Mouse (Mus musculus) C2C12 (cell line): ENCODE measurements around the gene Ptprt. TPM values are rescaled to one million over a fixed set of nuclear protein-coding genes. Genes with fewer than 3 reads are reported as not detected.

Experiments used
- H3K27me3 ChIP-seq: one replicate; pipeline ENCODE4 v1.6.1; 2011; ENCODE audit not compliant: control insufficient read depth, insufficient read depth, insufficient read length
- H3K36me3 ChIP-seq: one replicate; pipeline ENCODE4 v1.6.1; 2011; ENCODE audit not compliant: control insufficient read depth, insufficient read depth
- H3K4me3 ChIP-seq: one replicate; pipeline ENCODE4 v1.5.1; 2011; ENCODE audit warnings: mild to moderate bottlenecking, control low read depth; ENCODE audit not compliant: poor library complexity, insufficient read depth, severe bottlenecking
- H3K79me2 ChIP-seq: one replicate; pipeline ENCODE4 v1.6.1; 2011; ENCODE audit not compliant: control insufficient read depth, insufficient read depth
- H3K79me3 ChIP-seq: one replicate; pipeline ENCODE4 v1.6.1; 2011; ENCODE audit warnings: low read depth, control low read depth
- H3ac ChIP-seq: one replicate; pipeline ENCODE3; 2011; ENCODE audit warnings: low read depth; ENCODE audit not compliant: control insufficient read depth, insufficient read length
- CEBPB ChIP-seq: IDR thresholded peaks from one replicate; pipeline ENCODE4 v1.6.1; 2011; ENCODE audit warnings: low read depth, mild to moderate bottlenecking, control low read depth, moderate library complexity
- CTCF ChIP-seq: IDR thresholded peaks from one replicate; pipeline ENCODE4 v1.5.1; 2011; ENCODE audit not compliant: control insufficient read depth, insufficient read depth, insufficient read length
- FOSL1 ChIP-seq: IDR thresholded peaks from one replicate; pipeline ENCODE4 v1.8.0; 2011; ENCODE audit warnings: mild to moderate bottlenecking, low read length; ENCODE audit not compliant: poor library complexity, insufficient read depth, severe bottlenecking
- MAX ChIP-seq: IDR thresholded peaks from one replicate; pipeline ENCODE4 v1.6.1; 2011; ENCODE audit warnings: mild to moderate bottlenecking, control low read depth
- MYOD1 ChIP-seq: IDR thresholded peaks from one replicate; pipeline ENCODE4 v1.6.1; 2011; ENCODE audit warnings: low read depth; ENCODE audit not compliant: control insufficient read depth, insufficient read length
- MYOG ChIP-seq: IDR thresholded peaks from one replicate; pipeline ENCODE4 v1.6.1; 2011; ENCODE audit not compliant: control insufficient read depth, insufficient read length; ENCODE audit errors: extremely low read depth
- USF1 ChIP-seq: IDR thresholded peaks from one replicate; pipeline ENCODE4 v1.6.1; 2011; ENCODE audit warnings: low read depth, mild to moderate bottlenecking, control low read depth, moderate library complexity
- polyA plus RNA-seq: library from polyadenylated mRNA; unstranded; fragments of >200 nt; fragmentation: generic; extraction: Trizol; gene quantifications from one replicate; pipeline ENCODE4 v1.2.1, GENCODE M21; 2012; ENCODE audit warnings: missing spikeins

Ptprt gene
- polyA plus RNA-seq, 1 experiment: not detected

DNA sequence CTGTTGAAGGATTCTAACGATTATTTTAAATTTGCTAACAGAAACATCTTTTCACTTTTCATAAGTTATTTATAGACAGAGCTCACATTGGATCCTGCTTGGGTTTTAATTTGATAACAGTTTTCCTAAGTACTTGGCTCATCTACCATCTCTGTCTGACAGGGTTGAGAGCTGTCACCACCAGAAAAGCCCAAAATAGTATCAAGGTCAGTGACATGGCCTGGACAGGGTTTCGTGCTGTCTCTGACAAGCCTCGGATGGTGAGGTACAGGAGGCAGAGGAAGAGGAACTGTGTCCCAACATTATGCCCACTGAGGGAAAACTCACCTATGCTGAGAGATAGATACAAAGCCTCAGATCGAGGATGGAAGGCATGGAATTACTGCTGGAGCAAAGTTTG lies 79.3 kb downstream of the Ptprt start:
- no peak for TF ChIP-seq CEBPB
- Histone ChIP-seq H3K79me3 (no peaks in the 10 kb centered on the region), H3K79me2 (no peaks in the 10 kb centered on the region), H3K36me3 (no peaks in the 10 kb centered on the region), H3ac (no peak overlapping the region), H3K27me3 (no peaks in the 10 kb centered on the region), H3K4me3 (no peak overlapping the region)

- Histone ChIP-seq H3K79me2 (no peaks in the 10 kb centered on the region), H3K27me3 (no peaks in the 10 kb centered on the region), H3K79me3 (no peaks in the 10 kb centered on the region), H3K36me3 (no peaks in the 10 kb centered on the region), H3ac (no peak overlapping the region), H3K4me3 (no peak overlapping the region)
- no peak for TF ChIP-seq FOSL1
- TF ChIP-seq USF1: no peak
- TF ChIP-seq CEBPB: no peak
- TF ChIP-seq MAX: no peak
- TF ChIP-seq MYOG: no peak
- TF ChIP-seq MYOD1: no peak
- no peak for TF ChIP-seq CTCF
These were observed 83.1 kb downstream of the Ptprt start for GRCm38 (mm10) chr2:162577819-162578218.

- no peaks in the 10 kb centered on the region for H3K79me3 ChIP-seq
These were observed 88.1 kb downstream of the Ptprt start for GRCm38 (mm10) chr2:162572851-162573250.

GRCm38 (mm10) chr2:162571037-162571436 lies 89.9 kb downstream of the Ptprt start:
- H3K36me3 ChIP-seq: no peaks in the 10 kb centered on the region
- H3K27me3 ChIP-seq: no peaks in the 10 kb centered on the region
- no peak overlapping the region for H3K4me3 ChIP-seq
- no peaks in the 10 kb centered on the region for H3K79me2 ChIP-seq
- no peak for TF ChIP-seq MYOD1
- TF ChIP-seq CEBPB: no peak
- TF ChIP-seq FOSL1: no peak
- TF ChIP-seq CTCF: no peak
- no peak for TF ChIP-seq MAX
- no peak for TF ChIP-seq MYOG
- no peak for TF ChIP-seq USF1
- no peak overlapping the region for H3ac ChIP-seq
- no peaks in the 10 kb centered on the region for H3K79me3 ChIP-seq

More at GRCm38 (mm10) chr2:162572851-162573250, 88.1 kb downstream of the Ptprt start:
- Histone ChIP-seq H3K27me3 (no peaks in the 10 kb centered on the region), H3ac (no peak overlapping the region), H3K79me2 (no peaks in the 10 kb centered on the region), H3K4me3 (no peak overlapping the region), H3K36me3 (no peaks in the 10 kb centered on the region)
- no peak for TF ChIP-seq CTCF
- TF ChIP-seq MYOG: no peak
- TF ChIP-seq CEBPB: no peak
- TF ChIP-seq MYOD1: no peak

GRCm38 (mm10) chr2:162568308-162569100 lies 92.4 kb downstream of the Ptprt start:
- H3K4me3 ChIP-seq: no peak overlapping the region
- TF ChIP-seq MYOG (no peak), FOSL1 (no peak), USF1 (no peak), MYOD1 (no peak), CTCF (no peak), CEBPB (no peak), MAX (no peak)

DNA sequence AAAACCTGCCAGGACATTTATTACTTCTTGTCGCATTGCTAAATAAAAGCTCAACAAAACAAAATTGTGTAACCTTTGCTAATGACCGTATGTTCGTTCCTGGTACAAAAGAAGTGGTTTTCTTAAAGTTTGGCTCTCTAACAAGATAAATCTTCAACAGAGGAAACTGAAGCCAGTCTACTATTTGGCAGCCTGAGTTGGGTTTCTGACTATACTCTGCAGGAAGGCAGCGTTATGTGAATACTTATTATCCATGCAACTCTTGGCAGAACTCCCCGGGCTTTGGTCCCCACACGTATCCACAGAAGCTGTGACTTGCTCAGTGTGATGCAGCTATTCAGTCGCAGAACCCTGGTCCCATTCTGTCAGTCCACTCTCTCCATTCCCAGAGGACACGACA lies 112.6 kb downstream of the Ptprt start:
- Histone ChIP-seq H3ac (no peak overlapping the region), H3K79me3 (no peaks in the 10 kb centered on the region), H3K79me2 (no peaks in the 10 kb centered on the region), H3K27me3 (no peaks in the 10 kb centered on the region), H3K36me3 (no peaks in the 10 kb centered on the region), H3K4me3 (no peak overlapping the region)
- no peak for TF ChIP-seq CEBPB

More at GRCm38 (mm10) chr2:162568308-162569100, 92.4 kb downstream of the Ptprt start:
- H3ac ChIP-seq: no peak overlapping the region
- no peaks in the 10 kb centered on the region for H3K79me3 ChIP-seq
- H3K79me2 ChIP-seq: no peaks in the 10 kb centered on the region
- no peaks in the 10 kb centered on the region for H3K27me3 ChIP-seq
- H3K36me3 ChIP-seq: no peaks in the 10 kb centered on the region
